Mouse (Mus musculus): ENCODE data around the gene Ephx1.

DNA sequence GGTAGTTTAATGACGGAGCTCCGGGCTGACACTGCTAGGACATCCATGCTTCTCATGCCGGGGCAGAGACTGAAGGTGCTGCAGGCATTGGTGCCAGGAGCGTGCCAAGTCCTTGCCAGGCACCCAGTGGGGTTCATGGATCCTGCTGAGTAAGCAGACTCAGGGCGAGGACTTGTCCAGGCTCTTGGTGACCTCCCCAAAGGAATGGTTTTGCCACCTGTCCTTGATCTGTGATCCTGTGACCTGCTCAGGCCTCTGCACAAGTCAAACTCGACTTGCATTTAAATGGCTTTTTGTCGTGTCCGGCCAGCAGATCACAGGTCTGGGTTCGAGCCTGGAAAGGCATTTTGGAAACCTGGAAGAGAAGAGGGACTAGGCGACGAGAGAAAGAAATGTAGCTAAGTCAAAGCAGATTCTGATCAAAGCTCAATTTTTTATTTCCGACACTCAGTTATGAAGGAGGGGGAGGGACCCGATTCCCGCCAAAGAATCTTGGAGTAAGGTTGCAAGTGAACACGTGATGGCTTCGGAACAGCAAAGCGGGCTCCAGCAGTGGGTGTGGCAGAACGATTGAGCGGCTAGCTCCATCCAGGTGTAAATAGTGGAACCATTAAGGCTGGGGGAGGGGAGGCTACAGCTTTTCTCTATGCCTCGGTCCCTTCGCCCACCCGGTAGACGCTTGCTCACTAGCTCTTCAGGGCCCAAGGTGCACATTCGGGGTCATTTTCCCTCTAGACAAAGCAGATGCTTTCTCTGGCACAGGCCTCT lies 41.0 kb downstream of the Ephx1 start:
- no peak for TF ChIP-seq CTCF (IDR thresholded peaks at IDR 0.05; ENCODE audit: control insufficient read depth, insufficient read depth, insufficient read length)
- no peak for TF ChIP-seq MYOG (IDR thresholded peaks at IDR 0.05; ENCODE audit: control insufficient read depth, extremely low read depth, insufficient read length)
- TF ChIP-seq CEBPB (IDR thresholded peaks at IDR 0.05; ENCODE audit: low read depth), result no peak
- no peak for TF ChIP-seq MAX (IDR thresholded peaks at IDR 0.05)
- TF ChIP-seq USF1 (IDR thresholded peaks at IDR 0.05; ENCODE audit: low read depth), result no peak

Data from C2C12 (cell line).